Mouse (Mus musculus): ENCODE measurements around the gene Olfr523. TPM values are rescaled to one million over a fixed set of nuclear protein-coding genes. Genes with fewer than 3 reads are reported as not detected.
A peak's percentile ranks its signal among the peaks of the same experiment; 100 is the strongest.

The Olfr523 gene
- polyA plus RNA-seq, 1 experiment from 2014 or later: not detected

DNA sequence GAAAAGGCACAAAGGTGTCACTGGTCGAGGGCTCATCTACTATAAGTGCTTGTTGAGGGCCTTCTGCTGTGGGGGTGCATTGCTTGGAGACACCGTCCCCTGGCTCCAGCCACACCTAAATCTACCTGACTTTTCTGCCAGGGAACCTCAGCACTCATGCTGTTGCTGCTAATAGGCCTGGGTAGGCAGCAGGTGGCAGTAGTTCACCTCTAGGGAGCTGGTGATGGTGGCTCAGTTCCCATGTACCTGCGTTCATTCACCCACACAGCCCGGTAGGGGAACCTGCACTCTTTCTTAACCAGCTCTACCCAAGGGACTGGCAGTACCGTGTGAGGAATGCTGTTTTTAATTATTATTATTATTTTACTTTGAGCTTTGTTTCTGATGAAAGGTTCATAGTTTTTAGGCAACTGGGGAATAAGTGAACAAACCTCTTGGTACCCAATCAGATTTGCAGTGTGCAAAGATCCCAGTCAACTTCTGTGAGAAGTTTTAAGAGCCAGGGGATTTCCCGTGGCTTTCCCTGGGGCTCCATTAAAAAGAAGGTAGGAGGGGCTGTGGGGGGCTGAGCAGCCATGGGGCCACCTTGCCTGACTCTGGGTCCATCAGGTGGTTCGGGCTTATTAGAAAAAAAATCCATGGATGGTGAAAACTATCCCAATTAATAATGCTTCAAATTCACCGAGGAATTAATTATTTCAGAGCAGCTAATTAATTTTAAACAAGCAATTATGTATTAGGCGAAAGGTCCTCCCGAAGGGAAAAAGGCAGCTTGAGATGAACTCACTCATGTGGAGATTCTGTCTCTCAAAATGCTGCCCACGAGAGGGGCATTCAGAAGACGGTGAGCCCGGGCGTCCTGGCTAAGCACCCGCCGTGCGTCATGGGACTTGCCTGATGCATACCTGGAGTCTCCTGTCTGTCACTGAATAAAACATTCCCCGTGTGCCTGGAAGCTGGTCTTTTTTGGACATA lies 13.9 kb downstream of the Olfr523 start:
- Histone ChIP-seq H3K9me3 (ENCODE audit: control insufficient read depth, low read length) (no peaks in the 10 kb centered on the region), H3K4me2 (ENCODE audit: low read depth, low read length, severe bottlenecking) (no peak overlapping the region), H3K27ac (ENCODE audit: low read depth, low read length) (no peak overlapping the region), H3K27me3 (ENCODE audit: control insufficient read depth, insufficient read depth, low read length) (no peaks in the 10 kb centered on the region), H3K4me1 (replicated peaks; ENCODE audit: control insufficient read depth, insufficient read depth, low read length) (no peaks in the 10 kb centered on the region), H3K9ac (ENCODE audit: low read length) (no peak overlapping the region), H3K4me3 (ENCODE audit: low read depth, low read length) (no peak overlapping the region), H3K36me3 (ENCODE audit: control insufficient read depth, insufficient read depth, low read length) (no peaks in the 10 kb centered on the region)
- no peak for ATAC-seq (replicated peaks; ENCODE audit: low FRiP score)
- 56% methylated on average over 18 of the region's 18 CpGs for WGBS
- peak; percentile 51 for DNase-seq (ENCODE audit: low spot score)

DNA sequence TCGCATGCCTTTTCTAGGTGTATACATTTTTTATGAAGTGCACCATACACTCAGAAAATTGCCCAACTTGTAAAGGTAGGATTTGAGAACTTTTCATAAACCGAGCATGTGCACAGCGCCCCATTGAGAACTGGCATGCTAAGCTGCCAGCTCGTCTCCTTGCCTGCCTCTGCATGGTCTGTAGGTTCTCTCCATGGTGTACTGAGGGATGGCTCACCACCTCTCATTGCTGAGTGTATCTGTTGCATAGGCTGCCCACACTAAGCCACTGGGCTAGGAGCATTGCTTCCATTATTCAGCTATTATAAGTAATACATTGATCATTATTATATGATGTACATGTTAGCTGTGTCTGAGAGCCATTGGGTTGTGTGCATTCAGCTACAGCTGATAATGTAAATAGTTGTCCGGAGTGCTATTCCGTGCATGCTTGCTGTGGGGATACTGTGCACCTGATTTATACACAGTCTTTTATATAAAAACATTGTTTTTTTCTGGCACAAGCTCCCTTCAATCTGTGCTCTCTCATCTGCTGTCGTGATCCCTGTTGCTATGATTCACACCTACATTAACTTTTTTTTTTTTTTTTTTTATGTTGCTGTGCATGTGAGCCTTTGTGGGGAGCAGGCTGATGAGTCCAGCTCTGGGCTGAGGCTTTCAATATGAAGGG lies 14.8 kb downstream of the Olfr523 start:
- Histone ChIP-seq H3K27me3 (ENCODE audit: control insufficient read depth, insufficient read depth, low read length) (no peaks in the 10 kb centered on the region), H3K4me2 (ENCODE audit: low read depth, low read length, severe bottlenecking) (no peak overlapping the region), H3K36me3 (ENCODE audit: control insufficient read depth, insufficient read depth, low read length) (no peaks in the 10 kb centered on the region), H3K4me1 (replicated peaks; ENCODE audit: control insufficient read depth, insufficient read depth, low read length) (no peaks in the 10 kb centered on the region), H3K9me3 (ENCODE audit: control insufficient read depth, low read length) (no peaks in the 10 kb centered on the region), H3K4me3 (ENCODE audit: low read depth, low read length) (no peak overlapping the region), H3K27ac (ENCODE audit: low read depth, low read length) (no peak overlapping the region), H3K9ac (ENCODE audit: low read length) (no peak overlapping the region)
- ATAC-seq (replicated peaks; ENCODE audit: low FRiP score) (no peak), DNase-seq (ENCODE audit: low spot score) (no peak)
- WGBS: 84% methylated on average over 7 of the region's 7 CpGs

- Histone ChIP-seq H3K4me3 (ENCODE audit: low read depth, low read length) (no peak overlapping the region), H3K4me2 (ENCODE audit: low read depth, low read length, severe bottlenecking) (no peak overlapping the region), H3K36me3 (ENCODE audit: control insufficient read depth, insufficient read depth, low read length) (no peaks in the 10 kb centered on the region), H3K27ac (ENCODE audit: low read depth, low read length) (no peak overlapping the region), H3K9me3 (ENCODE audit: control insufficient read depth, low read length) (no peaks in the 10 kb centered on the region), H3K9ac (ENCODE audit: low read length) (no peak overlapping the region), H3K27me3 (ENCODE audit: control insufficient read depth, insufficient read depth, low read length) (no peaks in the 10 kb centered on the region), H3K4me1 (replicated peaks; ENCODE audit: control insufficient read depth, insufficient read depth, low read length) (no peaks in the 10 kb centered on the region)
- ATAC-seq (replicated peaks; ENCODE audit: low FRiP score) (no peak), DNase-seq (ENCODE audit: low spot score) (peak; percentile 40)
- 62% methylated on average over 4 of the region's 4 CpGs for WGBS
Observed at GRCm38 (mm10) chr7:140188391-140189328, 15.6 kb downstream of the Olfr523 start.

DNA sequence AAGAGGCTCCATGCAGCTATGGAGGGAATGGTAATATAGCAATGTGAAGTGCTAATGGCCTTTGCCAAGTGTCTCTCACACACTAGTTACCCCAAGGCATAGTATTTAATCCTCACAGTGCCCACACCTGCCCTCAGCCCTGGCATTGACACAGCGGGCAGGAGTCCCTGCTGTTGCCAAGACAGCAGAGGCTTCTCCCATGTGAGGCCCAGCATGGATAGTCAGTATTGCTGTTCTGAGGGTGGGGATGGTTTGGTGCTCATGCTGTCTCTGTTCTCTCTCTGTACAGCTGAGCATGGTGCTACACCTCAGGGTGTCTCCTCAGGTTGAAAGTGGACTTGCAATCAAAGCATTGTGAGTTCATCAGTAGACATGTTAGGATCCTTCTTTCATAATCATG lies 17.4 kb downstream of the Olfr523 start:
- WGBS: 85% methylated on average over 1 of the region's 1 CpGs
- H3K36me3 ChIP-seq (ENCODE audit: control insufficient read depth, insufficient read depth, low read length): no peaks in the 10 kb centered on the region

GRCm38 (mm10) chr7:140192445-140192844 lies 19.4 kb downstream of the Olfr523 start:
- no peak overlapping the region for H3K9ac ChIP-seq (ENCODE audit: low read length)
- ATAC-seq (replicated peaks; ENCODE audit: low FRiP score): no peak
- no peak overlapping the region for H3K4me2 ChIP-seq (ENCODE audit: low read depth, low read length, severe bottlenecking)
- no peaks in the 10 kb centered on the region for H3K4me1 ChIP-seq (replicated peaks; ENCODE audit: control insufficient read depth, insufficient read depth, low read length)
- no peak overlapping the region for H3K27ac ChIP-seq (ENCODE audit: low read depth, low read length)
- H3K36me3 ChIP-seq (ENCODE audit: control insufficient read depth, insufficient read depth, low read length): no peaks in the 10 kb centered on the region
- 61% methylated on average over 2 of the region's 2 CpGs for WGBS
- DNase-seq (ENCODE audit: low spot score): no peak
- no peak overlapping the region for H3K4me3 ChIP-seq (ENCODE audit: low read depth, low read length)
- H3K27me3 ChIP-seq (ENCODE audit: control insufficient read depth, insufficient read depth, low read length): no peaks in the 10 kb centered on the region
- H3K9me3 ChIP-seq (ENCODE audit: control insufficient read depth, low read length): no peaks in the 10 kb centered on the region

More for the DNA sequence above, 17.4 kb downstream of the Olfr523 start:
- H3K27ac ChIP-seq (ENCODE audit: low read depth, low read length): no peak overlapping the region
- no peaks in the 10 kb centered on the region for H3K9me3 ChIP-seq (ENCODE audit: control insufficient read depth, low read length)
- H3K9ac ChIP-seq (ENCODE audit: low read length): no peak overlapping the region
- no peak for DNase-seq (ENCODE audit: low spot score)
- ATAC-seq (replicated peaks; ENCODE audit: low FRiP score): no peak
- H3K4me2 ChIP-seq (ENCODE audit: low read depth, low read length, severe bottlenecking): no peak overlapping the region
- H3K27me3 ChIP-seq (ENCODE audit: control insufficient read depth, insufficient read depth, low read length): no peaks in the 10 kb centered on the region
- no peak overlapping the region for H3K4me3 ChIP-seq (ENCODE audit: low read depth, low read length)
- H3K4me1 ChIP-seq (replicated peaks; ENCODE audit: control insufficient read depth, insufficient read depth, low read length): no peaks in the 10 kb centered on the region

DNA sequence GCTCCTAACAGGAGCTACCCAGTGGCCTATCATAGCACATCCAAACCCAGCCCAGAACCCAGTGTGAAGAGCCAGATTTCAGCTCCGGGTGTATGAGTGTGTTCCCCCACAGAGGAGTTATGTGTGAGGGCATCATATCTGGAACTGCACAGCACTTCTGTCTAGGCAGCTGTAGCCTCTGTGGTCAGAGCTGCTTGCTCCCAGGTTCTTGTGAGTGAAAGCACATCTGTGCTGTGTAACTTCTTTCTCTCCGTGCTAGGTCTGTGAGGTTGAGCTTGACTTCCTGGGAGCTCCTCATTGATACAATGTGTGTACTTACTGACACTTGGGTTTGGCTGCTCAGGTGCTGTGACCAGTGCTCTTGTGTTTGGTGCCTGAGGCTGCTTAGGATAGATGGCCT lies 19.8 kb downstream of the Olfr523 start:
- H3K4me2 ChIP-seq (ENCODE audit: low read depth, low read length, severe bottlenecking): no peak overlapping the region
- ATAC-seq (replicated peaks; ENCODE audit: low FRiP score): no peak
- H3K27me3 ChIP-seq (ENCODE audit: control insufficient read depth, insufficient read depth, low read length): no peaks in the 10 kb centered on the region
- no peak overlapping the region for H3K27ac ChIP-seq (ENCODE audit: low read depth, low read length)
- H3K4me1 ChIP-seq (replicated peaks; ENCODE audit: control insufficient read depth, insufficient read depth, low read length): no peaks in the 10 kb centered on the region
- H3K36me3 ChIP-seq (ENCODE audit: control insufficient read depth, insufficient read depth, low read length): no peaks in the 10 kb centered on the region
- no peak overlapping the region for H3K9ac ChIP-seq (ENCODE audit: low read length)
- 90% methylated on average over 2 of the region's 2 CpGs for WGBS
- no peaks in the 10 kb centered on the region for H3K9me3 ChIP-seq (ENCODE audit: control insufficient read depth, low read length)
- no peak overlapping the region for H3K4me3 ChIP-seq (ENCODE audit: low read depth, low read length)
- no peak for DNase-seq (ENCODE audit: low spot score)

DNA sequence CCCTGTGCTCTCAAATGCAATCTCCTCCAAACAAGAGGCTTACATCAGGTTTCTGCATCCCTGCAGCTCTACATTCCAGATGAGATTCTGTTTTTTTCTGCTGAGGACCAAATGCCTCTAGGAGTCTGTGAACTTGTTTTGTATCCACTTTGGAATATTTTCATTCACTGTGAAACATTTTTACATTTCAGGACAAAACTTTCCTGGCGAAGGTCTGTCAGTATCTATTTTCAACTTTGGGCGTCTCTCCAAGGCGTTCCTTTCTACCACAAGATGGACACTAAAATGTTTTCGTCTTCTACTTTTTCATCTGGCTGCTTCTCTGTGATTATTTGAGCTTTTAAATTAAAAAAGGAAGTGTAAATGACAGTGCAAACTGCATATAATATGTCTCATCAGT lies 21.0 kb downstream of the Olfr523 start:
- H3K4me2 ChIP-seq (ENCODE audit: low read depth, low read length, severe bottlenecking): no peak overlapping the region
- H3K9ac ChIP-seq (ENCODE audit: low read length): no peak overlapping the region
- H3K4me3 ChIP-seq (ENCODE audit: low read depth, low read length): no peak overlapping the region
- no peak for DNase-seq (ENCODE audit: low spot score)
- H3K36me3 ChIP-seq (ENCODE audit: control insufficient read depth, insufficient read depth, low read length): no peaks in the 10 kb centered on the region
- no peak for ATAC-seq (replicated peaks; ENCODE audit: low FRiP score)
- H3K9me3 ChIP-seq (ENCODE audit: control insufficient read depth, low read length): no peaks in the 10 kb centered on the region
- no peaks in the 10 kb centered on the region for H3K4me1 ChIP-seq (replicated peaks; ENCODE audit: control insufficient read depth, insufficient read depth, low read length)
- WGBS: 92% methylated on average over 4 of the region's 4 CpGs
- H3K27me3 ChIP-seq (ENCODE audit: control insufficient read depth, insufficient read depth, low read length): no peaks in the 10 kb centered on the region
- no peak overlapping the region for H3K27ac ChIP-seq (ENCODE audit: low read depth, low read length)

DNA sequence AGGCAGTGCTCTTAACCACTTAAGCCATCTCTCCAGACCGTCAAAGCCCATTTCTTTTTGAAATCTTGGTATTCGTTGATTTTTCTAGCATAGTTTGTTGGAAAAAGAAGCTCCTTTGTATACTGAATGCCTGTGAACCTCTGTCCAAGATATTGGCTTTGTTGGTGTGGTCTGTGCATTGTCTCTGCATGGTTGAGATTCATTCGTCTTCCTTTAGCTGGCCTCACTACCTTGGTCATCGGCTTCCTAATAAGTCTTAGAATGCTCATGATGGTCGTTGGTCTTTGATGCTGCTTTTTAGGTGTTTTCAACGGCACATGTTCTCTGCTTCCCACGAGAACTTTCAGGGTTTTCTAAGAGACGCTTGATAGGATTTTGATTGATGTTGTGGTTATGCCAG lies 23.0 kb downstream of the Olfr523 start:
- no peaks in the 10 kb centered on the region for H3K36me3 ChIP-seq (ENCODE audit: control insufficient read depth, insufficient read depth, low read length)
- H3K9me3 ChIP-seq (ENCODE audit: control insufficient read depth, low read length): no peaks in the 10 kb centered on the region
- no peak for DNase-seq (ENCODE audit: low spot score)
- no peaks in the 10 kb centered on the region for H3K27me3 ChIP-seq (ENCODE audit: control insufficient read depth, insufficient read depth, low read length)
- no peak overlapping the region for H3K27ac ChIP-seq (ENCODE audit: low read depth, low read length)
- 87% methylated on average over 8 of the region's 8 CpGs for WGBS
- no peaks in the 10 kb centered on the region for H3K4me1 ChIP-seq (replicated peaks; ENCODE audit: control insufficient read depth, insufficient read depth, low read length)
- H3K9ac ChIP-seq (ENCODE audit: low read length): no peak overlapping the region
- H3K4me3 ChIP-seq (ENCODE audit: low read depth, low read length): no peak overlapping the region
- H3K4me2 ChIP-seq (ENCODE audit: low read depth, low read length, severe bottlenecking): no peak overlapping the region
- no peak for ATAC-seq (replicated peaks; ENCODE audit: low FRiP score)
